Mouse (Mus musculus) frontal cortex, adult 2 months (tissue): ENCODE results near the gene Mvk. TPM values are rescaled to one million over a fixed set of nuclear protein-coding genes. Genes with fewer than 3 reads are reported as not detected.

ENCODE experiments used
- DNase-seq, 2 experiments: peaks; one replicate each; pipeline ENCODE4 v3.0.0; 2022; ENCODE audit warnings: low spot score in 1 of 2; ENCODE audit errors: extremely low spot score in 1 of 2
- polyA plus RNA-seq: library from polyadenylated mRNA; depleted of rRNA; stranded (reverse); fragments of >200 nt; gene quantifications from 2 replicates; pipeline ENCODE4 v1.2.3, GENCODE M21; 2012; rRNA removed

The Mvk gene
- polyA plus RNA-seq, 1 experiment: 35.8 TPM

DNA sequence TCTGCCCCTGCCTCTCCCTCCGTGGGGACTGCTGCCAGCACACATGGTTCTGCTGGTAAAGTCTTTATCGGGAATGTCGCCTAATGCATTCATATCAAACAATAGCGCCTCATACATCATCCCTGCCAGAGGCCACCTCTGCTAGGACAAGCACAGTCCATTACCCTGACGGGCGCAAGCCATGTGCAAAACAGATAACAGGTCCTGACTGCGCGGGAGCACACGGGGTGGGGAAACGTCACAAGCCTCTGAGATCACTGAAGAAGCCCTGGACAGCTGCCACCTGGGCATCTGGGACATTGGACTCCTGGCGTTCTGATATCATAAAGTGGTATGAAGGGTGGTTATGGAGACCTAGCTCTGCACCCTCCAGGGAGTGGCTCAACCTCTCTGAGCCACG is 63.3 kb downstream of the Mvk start:
- DNase-seq: no peak

DNA sequence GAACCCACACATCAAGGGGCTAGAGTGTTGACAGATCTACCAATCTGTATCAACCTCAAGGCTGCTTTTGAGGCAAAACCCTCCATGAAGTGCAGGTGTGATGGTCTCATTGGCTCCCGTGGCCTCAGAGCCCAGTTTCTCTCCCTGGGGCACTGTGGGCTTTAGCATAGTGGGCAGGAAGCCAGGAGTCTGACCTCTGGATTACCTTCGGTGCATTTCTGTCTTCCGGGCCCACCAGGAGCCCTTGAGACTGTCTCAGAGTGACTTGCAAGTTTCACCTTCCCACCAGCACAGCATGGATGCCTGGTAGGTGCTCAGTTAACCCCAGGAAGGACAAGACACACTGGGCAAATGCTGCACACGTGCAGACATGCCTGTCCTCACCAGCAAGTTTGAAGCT is 63.9 kb downstream of the Mvk start:
- DNase-seq: no peak

DNA sequence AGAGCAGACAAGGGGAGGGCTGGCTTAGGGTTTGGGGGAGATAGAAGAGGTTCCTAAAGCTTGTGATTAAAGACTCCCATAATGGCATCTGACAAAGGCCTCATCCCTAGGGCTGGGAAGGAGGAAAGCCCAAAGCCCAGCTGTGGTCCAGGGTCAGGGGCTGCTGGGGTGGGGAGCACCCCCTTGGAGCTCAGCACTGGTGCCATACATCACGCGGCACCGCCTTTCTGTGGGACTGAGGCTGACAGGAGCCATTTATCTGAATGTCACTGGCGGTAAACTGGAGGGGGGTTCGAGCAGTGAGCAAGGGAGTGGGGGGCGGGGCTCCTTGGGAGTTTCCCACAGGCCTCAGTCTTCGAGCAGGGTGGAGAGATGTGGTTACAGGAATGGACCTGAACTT is 65.4 kb downstream of the Mvk start:
- no peak for DNase-seq

Other genes starting within 250 kb of the Mvk start
- gene Foxn4, start 170.5 kb upstream of the Mvk start, polyA plus RNA-seq: not detected in 2 replicates
- 2.2 and 2.4 TPM in 2 replicates for gene Myo1h, start 155.1 kb upstream of the Mvk start, polyA plus RNA-seq
- gene Kctd10, start 63.8 kb upstream of the Mvk start, polyA plus RNA-seq: 56.8 and 57.4 TPM in 2 replicates
- 80.8 and 85.5 TPM in 2 replicates for gene Ube3b, start 63.7 kb upstream of the Mvk start, polyA plus RNA-seq
- gene Mmab, start 209 bp upstream of the Mvk start, polyA plus RNA-seq: 31.1 and 31.4 TPM in 2 replicates
- 8.3 and 10.6 TPM in 2 replicates for gene Fam222a, start 123.7 kb downstream of the Mvk start, polyA plus RNA-seq
- gene Trpv4, start 214.2 kb downstream of the Mvk start, polyA plus RNA-seq: 1.9 and 2.2 TPM in 2 replicates
- gene Gltp, start 246.7 kb downstream of the Mvk start, polyA plus RNA-seq: 51.5 and 58.9 TPM in 2 replicates